Mouse (Mus musculus) testis, adult 2 months (tissue): ENCODE results near the gene Wnt2.

Experiments
- CTCF ChIP-seq: fragments of 200-500 bp; IDR thresholded peaks from 2 replicates; pipeline ENCODE4 v1.5.1; 2012; ENCODE audit warnings: low read depth, mild to moderate bottlenecking, inconsistent platforms, low read length, moderate library complexity; ENCODE audit not compliant: control insufficient read depth, insufficient read depth, insufficient replicate concordance
- POLR2A ChIP-seq: fragments of 200-500 bp; IDR thresholded peaks from 2 replicates; pipeline ENCODE4 v1.6.1; 2012; ENCODE audit warnings: low read depth, mild to moderate bottlenecking, inconsistent platforms, low read length, moderate library complexity; ENCODE audit not compliant: control insufficient read depth

DNA sequence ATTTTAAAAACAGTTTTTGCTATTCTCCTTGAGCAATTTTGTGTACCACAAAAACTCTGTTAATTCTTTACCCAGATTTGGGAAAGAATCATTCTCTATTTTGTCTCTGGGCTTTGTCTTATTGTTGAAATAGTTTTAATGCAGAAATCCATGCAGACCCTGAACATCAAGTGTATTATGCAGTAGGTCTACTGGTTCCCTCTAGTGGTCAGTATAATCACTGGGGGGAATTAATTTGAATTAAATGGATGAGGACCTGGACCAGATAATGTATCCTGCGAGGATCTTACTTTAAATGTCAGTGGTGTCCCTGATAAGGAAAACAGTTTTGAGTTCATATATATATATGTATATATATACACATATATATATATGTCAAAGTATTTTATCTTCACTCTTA is 48.2 kb upstream of the Wnt2 start:
- TF ChIP-seq CTCF (no peak), POLR2A (no peak)
